Mouse (Mus musculus): ENCODE data around the gene Tubb4a. TPM values are rescaled to one million over a fixed set of nuclear protein-coding genes. Genes with fewer than 3 reads are reported as not detected.
A peak's percentile ranks its signal among the peaks of the same experiment; 100 is the strongest.

Tubb4a gene
- polyA plus RNA-seq, 1 experiment from 2014 or later = 27.1 TPM

GRCm38 (mm10) chr17:57112768-57113474, 25.3 kb upstream of the Tubb4a start:
- no peak overlapping the region for H3K4me3 ChIP-seq (replicated peaks)
- WGBS = 79% methylated on average over 10 of the region's 10 CpGs
- no peak overlapping the region for H3K9ac ChIP-seq
- no peaks in the 10 kb centered on the region for H3K36me3 ChIP-seq
- H3K27ac ChIP-seq = no peak overlapping the region
- no peaks in the 10 kb centered on the region for H3K4me1 ChIP-seq (replicated peaks)
- H3K4me2 ChIP-seq (replicated peaks) = no peak overlapping the region
- ATAC-seq = no peak
- H3K27me3 ChIP-seq (replicated peaks) = no peaks in the 10 kb centered on the region
- no peaks in the 10 kb centered on the region for H3K9me3 ChIP-seq

DNA sequence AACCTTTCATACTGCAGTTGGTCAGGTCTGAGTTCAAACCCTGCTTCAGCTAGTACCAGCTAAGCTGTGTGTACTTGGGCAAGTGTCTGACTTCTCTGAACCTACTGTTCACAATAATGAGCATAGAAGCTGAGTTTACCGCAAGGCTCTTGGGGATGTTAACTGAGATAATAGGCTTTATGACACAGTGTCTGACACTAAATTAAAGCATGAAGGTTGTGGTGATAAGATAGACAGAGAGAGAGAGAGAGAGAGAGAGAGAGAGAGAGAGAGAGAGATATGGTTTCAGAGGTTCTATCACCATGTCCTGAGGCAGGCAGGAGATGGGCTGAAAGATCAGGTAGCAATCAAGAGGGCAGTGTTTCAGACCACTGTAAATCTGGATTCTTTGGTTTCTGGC, 22.4 kb upstream of the Tubb4a start:
- Histone ChIP-seq H3K36me3 (no peaks in the 10 kb centered on the region), H3K27me3 (replicated peaks) (no peaks in the 10 kb centered on the region), H3K4me3 (replicated peaks) (no peak overlapping the region), H3K9ac (no peak overlapping the region), H3K27ac (no peak overlapping the region), H3K9me3 (no peaks in the 10 kb centered on the region), H3K4me2 (replicated peaks) (no peak overlapping the region), H3K4me1 (replicated peaks) (peaks cover 4% of the 10 kb centered on the region; the same call in 1 of the 2 replicates)
- ATAC-seq = no peak
- WGBS = 83% methylated on average over 1 of the region's 1 CpGs

GRCm38 (mm10) chr17:57108666-57109171, 21.1 kb upstream of the Tubb4a start:
- H3K27me3 ChIP-seq (replicated peaks) = no peaks in the 10 kb centered on the region
- H3K36me3 ChIP-seq = no peaks in the 10 kb centered on the region
- no peak overlapping the region for H3K4me3 ChIP-seq (replicated peaks)
- H3K9ac ChIP-seq = no peak overlapping the region
- H3K27ac ChIP-seq = no peak overlapping the region
- H3K4me1 ChIP-seq (replicated peaks) = peaks cover 8% of the 10 kb centered on the region
- H3K4me2 ChIP-seq (replicated peaks) = no peak overlapping the region
- no peaks in the 10 kb centered on the region for H3K9me3 ChIP-seq
- ATAC-seq = no peak
- WGBS = 39% methylated on average over 5 of the region's 5 CpGs

- Histone ChIP-seq H3K9me3 (no peaks in the 10 kb centered on the region), H3K4me3 (replicated peaks) (no peak overlapping the region), H3K4me2 (replicated peaks) (no peak overlapping the region), H3K36me3 (no peaks in the 10 kb centered on the region), H3K27me3 (replicated peaks) (no peaks in the 10 kb centered on the region), H3K4me1 (replicated peaks) (peaks cover 8% of the 10 kb centered on the region), H3K9ac (no peak overlapping the region), H3K27ac (no peak overlapping the region)
- WGBS = 81% methylated on average over 7 of the region's 7 CpGs
- no peak for ATAC-seq
Measured at GRCm38 (mm10) chr17:57108040-57108665, 20.6 kb upstream of the Tubb4a start.

DNA sequence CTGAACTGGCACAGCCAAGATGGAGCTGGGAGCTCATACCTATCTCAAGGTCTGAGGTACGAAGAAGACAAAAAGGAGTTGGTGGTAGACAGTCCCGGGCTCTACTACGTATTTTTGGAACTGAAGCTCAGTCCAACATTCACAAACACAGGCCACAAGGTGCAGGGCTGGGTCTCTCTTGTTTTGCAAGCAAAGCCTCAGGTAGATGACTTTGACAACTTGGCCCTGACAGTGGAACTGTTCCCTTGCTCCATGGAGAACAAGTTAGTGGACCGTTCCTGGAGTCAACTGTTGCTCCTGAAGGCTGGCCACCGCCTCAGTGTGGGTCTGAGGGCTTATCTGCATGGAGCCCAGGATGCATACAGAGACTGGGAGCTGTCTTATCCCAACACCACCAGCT, 19.5 kb upstream of the Tubb4a start:
- ATAC-seq = no peak
- Histone ChIP-seq H3K4me1 (replicated peaks) (peaks cover 8% of the 10 kb centered on the region), H3K4me2 (replicated peaks) (no peak overlapping the region; the same call in 1 of the 2 replicates), H3K36me3 (no peaks in the 10 kb centered on the region), H3K27ac (no peak overlapping the region), H3K9me3 (no peaks in the 10 kb centered on the region), H3K4me3 (replicated peaks) (no peak overlapping the region), H3K27me3 (replicated peaks) (no peaks in the 10 kb centered on the region), H3K9ac (no peak overlapping the region)
- 89% methylated on average over 5 of the region's 5 CpGs for WGBS

DNA sequence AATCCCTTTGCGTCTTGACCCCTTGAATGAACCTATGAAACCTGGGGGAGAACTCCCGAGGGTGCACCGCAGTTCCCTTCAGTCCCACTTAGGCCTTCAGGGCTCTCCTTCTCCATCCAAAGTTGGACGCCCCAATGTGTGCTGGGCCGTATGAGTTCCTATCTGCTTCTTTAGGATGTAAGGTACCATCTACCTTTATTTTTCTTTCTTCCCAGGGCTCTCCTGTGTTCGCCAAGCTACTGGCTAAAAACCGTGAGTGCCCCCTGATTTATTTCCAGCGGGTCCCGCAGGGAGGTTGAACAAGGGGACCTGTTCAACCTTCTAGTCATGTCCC, 18.4 kb upstream of the Tubb4a start:
- ATAC-seq = no peak
- Histone ChIP-seq H3K27me3 (replicated peaks) (no peaks in the 10 kb centered on the region), H3K9me3 (no peaks in the 10 kb centered on the region), H3K9ac (peak overlapping the region; percentile 70; the same call in 1 of the 2 replicates), H3K36me3 (no peaks in the 10 kb centered on the region; the same call in 1 of the 2 replicates), H3K4me3 (replicated peaks) (peak overlapping the region; percentile 67), H3K4me1 (replicated peaks) (peaks cover 8% of the 10 kb centered on the region), H3K27ac (no peak overlapping the region), H3K4me2 (replicated peaks) (peak overlapping the region; percentile 93)
- 10% methylated on average over 9 of the region's 9 CpGs for WGBS

GRCm38 (mm10) chr17:57105181-57106034, 17.8 kb upstream of the Tubb4a start, which contains the start of gene Tnfsf9:
Gene Tnfsf9 (plus strand): TSS chr17:57105325.
- Histone ChIP-seq H3K27me3 (replicated peaks) (no peaks in the 10 kb centered on the region), H3K4me1 (replicated peaks) (peaks cover 8% of the 10 kb centered on the region), H3K27ac (peak within 1 kb of the TSS; percentile 77), H3K4me2 (replicated peaks) (peak within 1 kb of the TSS; percentile 93), H3K4me3 (replicated peaks) (peak within 1 kb of the TSS; percentile 67), H3K9me3 (no peaks in the 10 kb centered on the region), H3K36me3 (no peaks in the 10 kb centered on the region; the same call in 1 of the 2 replicates), H3K9ac (peak within 1 kb of the TSS; percentile 70)
- ATAC-seq = peak; percentile 90
- under 1% methylated on average over 54 of the region's 61 CpGs for WGBS

DNA sequence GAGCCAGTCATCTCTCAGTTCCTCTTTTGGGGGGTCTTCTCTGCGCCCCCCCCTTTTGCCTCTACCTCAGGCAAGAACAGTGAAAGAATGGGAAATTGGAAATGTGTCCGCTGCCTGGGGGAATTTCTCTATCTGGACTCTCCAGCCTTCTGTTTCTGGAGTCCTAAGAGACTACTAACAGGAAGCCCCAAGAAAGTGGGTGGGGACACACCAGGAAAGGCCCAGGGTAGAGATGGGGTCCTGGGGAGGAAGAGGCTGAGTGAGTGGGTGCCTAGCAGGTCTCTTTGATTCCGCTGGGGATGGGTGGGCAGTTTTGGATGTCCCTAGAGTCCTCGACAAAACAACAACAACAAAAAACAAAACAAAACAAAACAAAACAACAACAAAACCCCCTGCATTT, 16.9 kb upstream of the Tubb4a start:
- Histone ChIP-seq H3K4me1 (replicated peaks) (peaks cover 8% of the 10 kb centered on the region), H3K27ac (no peak overlapping the region), H3K27me3 (replicated peaks) (no peaks in the 10 kb centered on the region), H3K9ac (no peak overlapping the region), H3K4me2 (replicated peaks) (peak overlapping the region; percentile 93), H3K4me3 (replicated peaks) (peak overlapping the region; percentile 67), H3K9me3 (no peaks in the 10 kb centered on the region), H3K36me3 (no peaks in the 10 kb centered on the region; the same call in 1 of the 2 replicates)
- peak; percentile 14; the same call in 1 of the 2 replicates for ATAC-seq
- WGBS = 41% methylated on average over 4 of the region's 4 CpGs

DNA sequence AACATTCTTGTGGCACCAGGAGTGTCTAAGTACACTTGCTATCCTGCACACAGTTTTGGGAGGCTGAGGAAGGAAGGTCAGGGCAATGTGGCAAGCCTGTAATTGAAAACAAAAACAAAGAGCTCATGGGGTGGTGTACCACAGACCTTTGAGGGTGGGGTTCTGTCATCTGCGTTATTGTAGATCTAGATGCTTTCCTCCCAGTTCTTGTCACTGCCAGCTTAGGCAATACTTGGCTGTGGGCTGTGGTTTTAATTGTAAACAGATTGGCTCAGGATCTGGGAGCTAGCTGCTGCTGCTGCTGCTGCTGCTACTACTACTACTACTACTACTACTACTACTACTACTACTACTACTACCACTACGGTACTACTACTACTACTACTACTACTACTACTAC, 14.7 kb upstream of the Tubb4a start:
- 76% methylated on average over 2 of the region's 2 CpGs for WGBS
- Histone ChIP-seq H3K36me3 (no peaks in the 10 kb centered on the region; the same call in 1 of the 2 replicates), H3K27me3 (replicated peaks) (no peaks in the 10 kb centered on the region), H3K9me3 (no peaks in the 10 kb centered on the region), H3K4me3 (replicated peaks) (no peak overlapping the region), H3K9ac (no peak overlapping the region), H3K27ac (no peak overlapping the region), H3K4me2 (replicated peaks) (no peak overlapping the region), H3K4me1 (replicated peaks) (peaks cover 8% of the 10 kb centered on the region)
- no peak for ATAC-seq

DNA sequence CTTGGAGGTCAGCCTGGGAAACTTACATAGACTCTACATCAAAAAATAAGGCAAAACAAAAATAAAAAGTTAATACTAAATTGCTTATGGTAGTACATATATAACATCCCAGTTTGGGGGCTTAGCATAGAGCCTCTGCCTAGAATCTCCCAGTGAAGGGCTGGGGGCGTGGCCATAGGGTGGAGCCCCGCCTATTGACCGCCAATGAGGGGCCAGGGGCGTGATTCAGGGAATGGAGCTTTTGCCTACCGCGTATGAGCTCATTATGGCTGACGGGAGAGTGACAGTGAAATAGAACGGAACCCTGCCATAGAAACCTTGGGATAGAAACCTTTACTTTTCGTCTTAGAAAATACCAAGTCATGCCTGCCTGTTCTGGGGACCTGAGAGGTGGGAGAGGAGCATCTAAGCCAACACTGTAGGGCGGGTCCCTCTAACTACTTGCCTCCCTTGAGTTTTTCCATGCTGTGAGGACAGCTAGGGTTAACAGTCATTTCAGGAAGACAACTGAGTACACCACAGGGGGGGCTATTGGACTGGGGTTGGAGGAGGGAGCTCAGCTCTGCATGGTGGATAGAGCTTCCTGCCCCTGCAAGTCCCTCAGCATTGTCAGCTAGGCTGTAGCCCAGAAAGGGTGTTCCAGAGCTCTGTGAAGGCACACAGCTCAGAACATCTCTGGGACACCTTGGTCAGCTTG, 12.2 kb upstream of the Tubb4a start:
- Histone ChIP-seq H3K4me2 (replicated peaks) (no peak overlapping the region), H3K9ac (no peak overlapping the region), H3K9me3 (no peaks in the 10 kb centered on the region), H3K4me3 (replicated peaks) (no peak overlapping the region), H3K27ac (no peak overlapping the region), H3K4me1 (replicated peaks) (peaks cover 6% of the 10 kb centered on the region), H3K36me3 (no peaks in the 10 kb centered on the region; the same call in 1 of the 2 replicates), H3K27me3 (replicated peaks) (no peaks in the 10 kb centered on the region)
- WGBS = 20% methylated on average over 10 of the region's 10 CpGs
- no peak for ATAC-seq

- Histone ChIP-seq H3K4me1 (replicated peaks) (0 out of 2 replicates have a peak, but pooled peaks cover 2% of the 10 kb centered on the region), H3K36me3 (no peaks in the 10 kb centered on the region; the same call in 1 of the 2 replicates), H3K4me3 (replicated peaks) (no peak overlapping the region), H3K27ac (no peak overlapping the region), H3K27me3 (replicated peaks) (no peaks in the 10 kb centered on the region), H3K4me2 (replicated peaks) (no peak overlapping the region), H3K9ac (no peak overlapping the region), H3K9me3 (no peaks in the 10 kb centered on the region)
- WGBS = 80% methylated on average over 5 of the region's 5 CpGs
- ATAC-seq = no peak
Measured at GRCm38 (mm10) chr17:57098321-57098720, 10.7 kb upstream of the Tubb4a start.

DNA sequence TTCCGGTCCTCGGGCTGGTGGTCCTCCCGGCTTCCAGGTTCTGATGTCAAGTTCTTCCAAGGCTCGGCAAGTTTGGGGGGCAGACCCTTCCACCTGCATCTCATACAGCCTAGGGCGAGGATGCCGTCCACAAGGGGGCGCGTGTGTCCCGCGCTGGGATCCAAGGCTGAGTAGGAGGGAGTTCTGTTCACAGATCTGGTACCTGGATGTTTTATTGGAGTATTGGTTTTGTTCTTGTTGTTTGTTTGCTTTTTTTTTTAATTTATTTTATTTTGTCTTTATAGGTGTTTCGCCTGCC, 9.0 kb upstream of the Tubb4a start:
- peak overlapping the region; percentile 52 for H3K4me2 ChIP-seq (replicated peaks)
- no peaks in the 10 kb centered on the region for H3K36me3 ChIP-seq
- WGBS = 2% methylated on average over 11 of the region's 11 CpGs
- no peak overlapping the region for H3K9ac ChIP-seq
- no peaks in the 10 kb centered on the region for H3K9me3 ChIP-seq
- no peak overlapping the region for H3K27ac ChIP-seq
- H3K27me3 ChIP-seq (replicated peaks) = no peaks in the 10 kb centered on the region
- ATAC-seq = peak; percentile 86
- 0 out of 2 replicates have a peak, but pooled peaks cover 2% of the 10 kb centered on the region for H3K4me1 ChIP-seq (replicated peaks)
- H3K4me3 ChIP-seq (replicated peaks) = peak overlapping the region; percentile 23
